Mouse (Mus musculus): ENCODE results near the gene Tmem204.

DNA sequence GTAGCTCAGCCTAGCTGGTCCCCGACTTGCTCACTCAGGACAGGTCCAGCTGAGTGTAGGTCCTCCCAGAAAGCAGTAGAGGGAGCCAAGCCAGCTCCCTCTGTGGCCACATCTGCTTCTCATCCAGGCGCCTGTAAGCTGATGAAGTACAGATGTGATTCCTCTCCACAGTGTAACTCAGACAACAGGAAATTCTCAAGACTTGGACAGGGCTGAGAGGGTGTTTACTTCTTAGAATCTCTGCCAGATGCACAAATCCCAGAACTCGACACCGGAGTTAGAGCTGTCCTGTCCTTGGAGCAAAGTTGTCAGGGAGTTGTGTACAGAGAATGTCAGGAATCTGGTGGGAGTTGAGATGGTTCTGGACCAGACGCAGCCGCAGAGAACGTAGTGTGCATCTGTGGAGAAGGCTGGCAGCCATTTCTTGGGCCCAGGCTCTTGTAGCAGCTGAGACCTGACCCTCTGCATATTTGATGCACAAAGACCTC, at the start of gene Tmem204:
- TF ChIP-seq CTCF (IDR thresholded peaks at IDR 0.05; ENCODE audit: insufficient read depth, low read length) = peak; percentile 61
- peak; percentile 32; the same call in 1 of the 2 replicates for TF ChIP-seq POLR2A (IDR thresholded peaks at IDR 0.05; ENCODE audit: borderline replicate concordance, extremely low read depth, low read depth, low read length)
